Mouse (Mus musculus) CH12.LX (cell line): ENCODE data around the gene Gm17268. TPM values are rescaled to one million over a fixed set of nuclear protein-coding genes. Genes with fewer than 3 reads are reported as not detected.

Experiments used
- DNase-seq: peaks from one replicate; pipeline ENCODE4 v3.0.0-alpha.2; 2013; ENCODE audit errors: extremely low read depth
- H3K27ac ChIP-seq: 2 replicates; pipeline ENCODE4 v1.5.1; 2012; ENCODE audit warnings: low read depth, mild to moderate bottlenecking, control low read depth, moderate library complexity; ENCODE audit not compliant: insufficient read depth
- H3K27me3 ChIP-seq: replicated peaks from 2 replicates; pipeline ENCODE3; 2012; ENCODE audit warnings: inconsistent platforms
- H3K36me3 ChIP-seq, 2 experiments: replicated peaks in 1 of 2; 2 replicates each; pipeline versions ENCODE3 to v1.6.1; 2012; ENCODE audit warnings: inconsistent platforms in 1 of 2, low read length in 1 of 2, mild to moderate bottlenecking in 1 of 2, mixed read lengths in 1 of 2, moderate library complexity in 1 of 2; ENCODE audit not compliant: control insufficient read depth in 1 of 2, insufficient read depth in 1 of 2
- H3K4me1 ChIP-seq, 2 experiments: 2 replicates each; pipeline ENCODE4 v1.6.1; 2012; ENCODE audit warnings: inconsistent platforms in 1 of 2, moderate library complexity in 1 of 2; ENCODE audit not compliant: insufficient read depth in 2 of 2, control insufficient read depth in 1 of 2
- H3K4me2 ChIP-seq: 2 replicates; pipeline ENCODE4 v1.6.1; 2012; ENCODE audit warnings: low read depth, mild to moderate bottlenecking, control low read depth; ENCODE audit not compliant: poor library complexity, insufficient read depth, severe bottlenecking
- H3K4me3 ChIP-seq, 3 experiments: fragments of 150-350 bp in 1 of 3; sonication (generic) in 1 of 3; replicated peaks in 1 of 3; 2 replicates each; pipeline versions ENCODE3 to v1.5.1; 2011 to 2012; ENCODE audit warnings: low read depth in 2 of 3, low read length in 2 of 3, mild to moderate bottlenecking in 2 of 3, moderate library complexity in 2 of 3, control low read depth in 1 of 3, improper control_type of control experiment in 1 of 3, inconsistent platforms in 1 of 3, mixed read lengths in 1 of 3; ENCODE audit not compliant: poor library complexity in 1 of 3
- H3K79me2 ChIP-seq: replicated peaks from 2 replicates; pipeline ENCODE4 v1.6.1; 2012; ENCODE audit warnings: mild to moderate bottlenecking, moderate library complexity; ENCODE audit not compliant: control insufficient read depth, poor library complexity, insufficient read depth, severe bottlenecking; ENCODE audit errors: extremely low read depth
- H3K9ac ChIP-seq: 2 replicates; pipeline ENCODE4 v1.6.1; 2012; ENCODE audit warnings: low read depth, mild to moderate bottlenecking, control low read depth, moderate library complexity; ENCODE audit not compliant: insufficient read depth
- H3K9me3 ChIP-seq: replicated peaks from 2 replicates; pipeline ENCODE3; 2012; ENCODE audit warnings: low read length, inconsistent platforms, mixed read lengths
- BHLHE40 ChIP-seq: IDR thresholded peaks from 2 replicates; pipeline ENCODE4 v1.6.1; 2011; ENCODE audit warnings: mild to moderate bottlenecking, low read depth, low read length, improper control_type of control experiment
- ETS1 ChIP-seq: conservative IDR thresholded peaks from 2 replicates; pipeline ENCODE4 v1.6.1; 2012; ENCODE audit warnings: low read depth, mild to moderate bottlenecking, inconsistent platforms, low read length, improper control_type of control experiment, moderate library complexity
- IRF4 ChIP-seq: IDR thresholded peaks from 2 replicates; pipeline ENCODE4 v1.6.1; 2014; ENCODE audit warnings: low read depth, mild to moderate bottlenecking, inconsistent platforms, low read length, improper control_type of control experiment
- MAFK ChIP-seq: IDR thresholded peaks from 2 replicates; pipeline ENCODE4 v1.6.1; 2011; ENCODE audit warnings: low read length, improper control_type of control experiment; ENCODE audit not compliant: insufficient replicate concordance
- TBP ChIP-seq: conservative IDR thresholded peaks from 2 replicates; pipeline ENCODE4 v1.6.1; 2011; ENCODE audit warnings: low read depth, low read length, improper control_type of control experiment
- dilution Hi-C: fragments of 300-500 bp; cut with MboI; formaldehyde crosslinking; loops from 2 replicates; pipeline ENCODE4 v1.14.3; 2020; ENCODE audit warnings: low sequenced_read_pairs; ENCODE audit not compliant: extremely low pct_unique_long_range_greater_than_20kb, extremely low pct_ligation_motif_present
- in situ Hi-C: fragments of 300-500 bp; cut with MboI; formaldehyde crosslinking; loops from 3 replicates; pipeline ENCODE4 v1.14.3; 2019; ENCODE audit warnings: low sequenced_read_pairs, low pct_ligation_motif_present, low pct_unique_long_range_greater_than_20kb, mixed read lengths
- polyA plus RNA-seq: library from polyadenylated mRNA; unstranded; fragments of >175 nt; gene quantifications from 2 replicates; pipeline ENCODE4 v1.2.1, GENCODE M21; 2012; ENCODE audit warnings: low read depth; ENCODE audit not compliant: insufficient read length
- total RNA-seq, 2 experiments: library from RNA; depleted of rRNA; stranded (reverse); fragments of 300-350 nt in 1 of 2; fragments of >200 nt in 1 of 2; gene quantifications; 2 replicates each; pipeline ENCODE4 v1.2.3; 2012 to 2014

Gene Gm17268
- total and polyA plus RNA-seq, 3 experiments = not detected

- Histone ChIP-seq H3K4me2 (no peak overlapping the region), H3K4me1 (no peaks in the 10 kb centered on the region; a peak in 1 of 4 replicates)
- no peak for DNase-seq
- TF ChIP-seq TBP (no peak), IRF4 (no peak), BHLHE40 (no peak), ETS1 (no peak), MAFK (no peak)
- TF ChIP-seq, all 38 proteins: peak for 0
- Histone ChIP-seq H3K79me2 (no peaks in the 10 kb centered on the region), H3K9me3 (no peaks in the 10 kb centered on the region), H3K4me3 (no peak overlapping the region), H3K27me3 (peaks cover 75% of the 10 kb centered on the region), H3K9ac (no peak overlapping the region), H3K36me3 (no peaks in the 10 kb centered on the region), H3K27ac (no peak overlapping the region)
- in situ Hi-C loops = no loop called here
- dilution Hi-C loops = no loop called here
Observed at GRCm38 (mm10) chr11:81982191-81982590, 56.2 kb downstream of the Gm17268 start.

Other genes starting within 250 kb of the Gm17268 start
- not detected in 2 replicates for gene 5530401A14Rik, start 177.9 kb downstream of the Gm17268 start, total RNA-seq (2012; rRNA removed)
- not detected in 2 replicates for gene 5530401A14Rik, start 177.9 kb downstream of the Gm17268 start, total RNA-seq (2014; rRNA removed)
- not detected in 2 replicates for gene 5530401A14Rik, start 177.9 kb downstream of the Gm17268 start, polyA plus RNA-seq
- gene Asic2, start 70.1 kb downstream of the Gm17268 start, total RNA-seq (2012; rRNA removed) = not detected in 2 replicates
- gene Asic2, start 70.1 kb downstream of the Gm17268 start, total RNA-seq (2014; rRNA removed) = not detected in 2 replicates
- not detected in 2 replicates for gene Asic2, start 70.1 kb downstream of the Gm17268 start, polyA plus RNA-seq
- 0.21 and 0.63 TPM in 2 replicates for gene Ccl2, start 3.0 kb downstream of the Gm17268 start, total RNA-seq (2012; rRNA removed)
- gene Ccl2, start 3.0 kb downstream of the Gm17268 start, total RNA-seq (2014; rRNA removed) = not detected in 2 replicates
- gene Ccl2, start 3.0 kb downstream of the Gm17268 start, polyA plus RNA-seq = 0.49 TPM in 1 of 2 replicates, not detected in the other
- gene Ccl7, start 7.2 kb upstream of the Gm17268 start, total RNA-seq (2012; rRNA removed) = 0.25 TPM in 1 of 2 replicates, not detected in the other
- gene Ccl7, start 7.2 kb upstream of the Gm17268 start, total RNA-seq (2014; rRNA removed) = not detected in 2 replicates
- not detected in 2 replicates for gene Ccl7, start 7.2 kb upstream of the Gm17268 start, polyA plus RNA-seq
- gene Ccl11, start 19.3 kb upstream of the Gm17268 start, total RNA-seq (2012; rRNA removed) = not detected in 2 replicates
- not detected in 2 replicates for gene Ccl11, start 19.3 kb upstream of the Gm17268 start, total RNA-seq (2014; rRNA removed)
- gene Ccl11, start 19.3 kb upstream of the Gm17268 start, polyA plus RNA-seq = not detected in 2 replicates
- not detected in 2 replicates for gene Ccl12, start 63.3 kb upstream of the Gm17268 start, total RNA-seq (2012; rRNA removed)
- gene Ccl12, start 63.3 kb upstream of the Gm17268 start, total RNA-seq (2014; rRNA removed) = not detected in 2 replicates
- 0.51 and 0.53 TPM in 2 replicates for gene Ccl12, start 63.3 kb upstream of the Gm17268 start, polyA plus RNA-seq
- not detected in 2 replicates for gene Ccl8, start 76.6 kb upstream of the Gm17268 start, total RNA-seq (2012; rRNA removed)
- not detected in 2 replicates for gene Ccl8, start 76.6 kb upstream of the Gm17268 start, total RNA-seq (2014; rRNA removed)
- gene Ccl8, start 76.6 kb upstream of the Gm17268 start, polyA plus RNA-seq = not detected in 2 replicates